Mouse (Mus musculus): ENCODE measurements around the gene D430042O09Rik.

DNA sequence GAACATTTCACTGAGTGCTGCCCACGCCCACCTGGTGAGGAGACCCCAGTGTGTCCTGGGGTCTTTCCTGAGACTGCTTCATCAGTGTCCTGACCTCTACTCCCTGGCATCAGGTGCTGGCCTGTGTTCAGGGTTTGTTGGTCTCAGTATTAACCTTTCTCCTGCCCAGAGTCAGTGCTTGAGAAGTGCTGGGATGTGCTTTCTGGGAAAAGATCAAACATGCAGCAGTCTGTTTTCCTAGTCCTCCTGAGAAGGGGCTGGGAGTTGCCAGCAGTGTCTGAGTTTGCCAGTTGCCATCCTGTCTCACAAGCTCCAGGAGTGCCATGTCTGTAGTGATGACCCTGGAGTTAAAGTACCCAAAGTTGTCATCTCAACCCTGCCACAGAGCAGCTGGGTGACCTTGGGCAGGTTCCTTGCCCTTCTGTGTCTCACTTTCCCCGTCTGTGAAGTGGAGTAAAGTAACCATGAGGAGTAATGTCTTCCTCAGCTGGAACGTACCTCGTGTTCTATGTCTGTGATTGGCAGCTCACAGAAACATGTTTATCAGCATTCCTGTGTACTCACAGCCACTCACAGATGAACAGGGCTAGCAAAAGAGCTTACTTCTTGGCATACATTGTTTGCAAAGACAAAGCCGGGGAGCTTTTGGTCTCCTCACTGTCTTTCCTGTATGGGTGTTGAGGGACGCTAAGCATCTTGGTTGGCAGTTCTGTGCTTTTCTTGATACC is 50.4 kb downstream of the D430042O09Rik start:
- TF ChIP-seq CTCF (IDR thresholded peaks at IDR 0.05; ENCODE audit: borderline replicate concordance, extremely low read depth, insufficient read depth, insufficient read length) (no peak), POLR2A (IDR thresholded peaks at IDR 0.05; ENCODE audit: borderline replicate concordance, extremely low read depth, insufficient read depth, insufficient read length, poor library complexity, severe bottlenecking) (no peak)

All from brain, embryonic 14.5 days (tissue).